Mouse (Mus musculus) myocyte (in vitro differentiated cells): Measurements from ENCODE around the gene Itgb6. TPM values are rescaled to one million over a fixed set of nuclear protein-coding genes. Genes with fewer than 3 reads are reported as not detected.

ENCODE experiments used
- H3K27me3 ChIP-seq: one replicate; pipeline ENCODE4 v1.6.1; 2011; ENCODE audit not compliant: control insufficient read depth, insufficient read depth, insufficient read length
- H3K36me3 ChIP-seq: one replicate; pipeline ENCODE4 v1.6.1; 2011; ENCODE audit not compliant: control insufficient read depth, insufficient read depth
- H3K4me2 ChIP-seq: one replicate; pipeline ENCODE4 v1.6.1; 2011; ENCODE audit warnings: low read depth, control low read depth
- H3K4me3 ChIP-seq: one replicate; pipeline ENCODE4 v1.5.1; 2011; ENCODE audit warnings: mild to moderate bottlenecking, control low read depth, moderate library complexity
- H3K79me2 ChIP-seq: one replicate; pipeline ENCODE4 v1.6.1; 2011; ENCODE audit not compliant: control insufficient read depth, insufficient read depth
- H3ac ChIP-seq: one replicate; pipeline ENCODE4 v1.6.1; 2011; ENCODE audit not compliant: control insufficient read depth, insufficient read length
- CEBPB ChIP-seq: IDR thresholded peaks from 2 replicates; pipeline ENCODE4 v1.6.1; 2011; ENCODE audit warnings: mild to moderate bottlenecking, moderate library complexity; ENCODE audit not compliant: poor library complexity, insufficient read depth, severe bottlenecking
- E2F4 ChIP-seq: IDR thresholded peaks from one replicate; pipeline ENCODE4 v1.6.1; 2011; ENCODE audit warnings: mild to moderate bottlenecking, control low read depth, moderate library complexity; ENCODE audit not compliant: insufficient read depth
- MAX ChIP-seq: IDR thresholded peaks from one replicate; pipeline ENCODE4 v1.6.1; 2011; ENCODE audit warnings: low read depth, mild to moderate bottlenecking, control low read depth
- MYOD1 ChIP-seq, 3 experiments: IDR thresholded peaks; one replicate each; pipeline ENCODE4 v1.6.1; 2011; ENCODE audit warnings: control low read depth in 2 of 3, low read depth in 2 of 3, mild to moderate bottlenecking in 2 of 3, moderate library complexity in 1 of 3; ENCODE audit not compliant: insufficient read length in 2 of 3, control insufficient read depth in 1 of 3
- MYOG ChIP-seq, 3 experiments: IDR thresholded peaks; one replicate each; pipeline ENCODE4 v1.6.1; 2011; ENCODE audit warnings: control low read depth in 2 of 3, low read depth in 2 of 3, mild to moderate bottlenecking in 2 of 3; ENCODE audit not compliant: insufficient read length in 2 of 3, control insufficient read depth in 1 of 3, insufficient read depth in 1 of 3
- POLR2A ChIP-seq: IDR thresholded peaks from one replicate; pipeline ENCODE4 v1.6.1; 2011; ENCODE audit warnings: low read depth, mild to moderate bottlenecking, control low read depth, moderate library complexity; ENCODE audit not compliant: insufficient read length
- POLR2AphosphoS2 ChIP-seq: IDR thresholded peaks from one replicate; pipeline ENCODE4 v1.6.1; 2011; ENCODE audit warnings: low read depth, control low read depth; ENCODE audit not compliant: insufficient read length
- REST ChIP-seq: IDR thresholded peaks from one replicate; pipeline ENCODE4 v1.6.1; 2011; ENCODE audit warnings: mild to moderate bottlenecking, control low read depth, moderate library complexity; ENCODE audit not compliant: insufficient read depth, insufficient read length
- SRF ChIP-seq: IDR thresholded peaks from one replicate; pipeline ENCODE4 v1.6.1; 2011; ENCODE audit warnings: low read depth; ENCODE audit not compliant: control insufficient read depth, insufficient read length
- TCF12 ChIP-seq: IDR thresholded peaks from one replicate; pipeline ENCODE4 v1.6.1; 2011; ENCODE audit warnings: mild to moderate bottlenecking, control low read depth; ENCODE audit not compliant: poor library complexity, insufficient read depth, severe bottlenecking
- TCF3 ChIP-seq: IDR thresholded peaks from one replicate; pipeline ENCODE4 v1.6.1; 2011; ENCODE audit warnings: low read depth, control low read depth; ENCODE audit not compliant: insufficient read length
- USF1 ChIP-seq: IDR thresholded peaks from one replicate; pipeline ENCODE4 v1.6.1; 2011; ENCODE audit warnings: low read depth, mild to moderate bottlenecking, control low read depth, moderate library complexity
- polyA plus RNA-seq: library from polyadenylated mRNA; unstranded; fragments of >200 nt; fragmentation: generic; extraction: Trizol; gene quantifications from one replicate; pipeline ENCODE4 v1.2.1, GENCODE M21; 2012; ENCODE audit warnings: missing spikeins

Gene Itgb6
- 3.9 TPM for polyA plus RNA-seq

- H3ac ChIP-seq = no peak within 1 kb of the TSS
- H3K4me2 ChIP-seq = peak within 1 kb of the TSS; percentile 73
- no peaks in the 10 kb centered on the region for H3K36me3 ChIP-seq
- TF ChIP-seq MYOG (IDR thresholded peaks at IDR 0.05; ENCODE audit: control insufficient read depth in 1 of 3, insufficient read depth in 1 of 3, insufficient read length in 2 of 3, low read depth in 2 of 3) (peak in 2 of 3 experiments; percentile 47 to 70), E2F4 (no peak), POLR2A (no peak), SRF (no peak), TCF12 (peak; percentile 22), MYOD1 (IDR thresholded peaks at IDR 0.05; ENCODE audit: control insufficient read depth in 1 of 3, insufficient read length in 2 of 3, low read depth in 2 of 3) (peak in 2 of 3 experiments; percentile 71 to 78)
- H3K4me3 ChIP-seq = peak within 1 kb of the TSS; percentile 17
- H3K27me3 ChIP-seq = no peaks in the 10 kb centered on the region
- no peaks in the 10 kb centered on the region for H3K79me2 ChIP-seq
Measured at GRCm38 (mm10) chr2:60722514-60722913, at the start of gene Itgb6. Gene Itgb6, minus strand, starts transcription at chr2:60722643.

- no peak overlapping the region for H3ac ChIP-seq
- H3K79me2 ChIP-seq = no peaks in the 10 kb centered on the region
- TF ChIP-seq POLR2AphosphoS2 (no peak), SRF (no peak), TCF3 (no peak), MAX (no peak), MYOD1 (IDR thresholded peaks at IDR 0.05; ENCODE audit: control insufficient read depth in 1 of 3, insufficient read length in 2 of 3, low read depth in 2 of 3) (no peak), TCF12 (no peak), REST (no peak), CEBPB (no peak)
- H3K36me3 ChIP-seq = peaks cover 75% of the 10 kb centered on the region
- no peak overlapping the region for H3K4me3 ChIP-seq
- H3K27me3 ChIP-seq = no peaks in the 10 kb centered on the region
- H3K4me2 ChIP-seq = no peak overlapping the region
Measured at GRCm38 (mm10) chr2:60766420-60766819, 44.0 kb upstream of the Itgb6 start.

GRCm38 (mm10) chr2:60756218-60756617, 33.8 kb upstream of the Itgb6 start:
- Histone ChIP-seq H3K79me2 (no peaks in the 10 kb centered on the region), H3K4me2 (no peak overlapping the region), H3ac (no peak overlapping the region), H3K4me3 (no peak overlapping the region), H3K36me3 (peaks cover 58% of the 10 kb centered on the region), H3K27me3 (no peaks in the 10 kb centered on the region)
- TF ChIP-seq SRF = no peak
- no peak for TF ChIP-seq TCF3
- TF ChIP-seq CEBPB = no peak
- no peak for TF ChIP-seq TCF12
- TF ChIP-seq MYOD1 (IDR thresholded peaks at IDR 0.05; ENCODE audit: control insufficient read depth in 1 of 3, insufficient read length in 2 of 3, low read depth in 2 of 3) = no peak
- no peak for TF ChIP-seq USF1
- no peak for TF ChIP-seq MYOG (IDR thresholded peaks at IDR 0.05; ENCODE audit: control insufficient read depth in 1 of 3, insufficient read depth in 1 of 3, insufficient read length in 2 of 3, low read depth in 2 of 3)
- no peak for TF ChIP-seq MAX
- TF ChIP-seq POLR2A = no peak
- TF ChIP-seq E2F4 = no peak
- no peak for TF ChIP-seq REST

- TF ChIP-seq POLR2A (no peak), USF1 (no peak), E2F4 (no peak), MAX (no peak), TCF3 (no peak), POLR2AphosphoS2 (no peak), MYOD1 (IDR thresholded peaks at IDR 0.05; ENCODE audit: control insufficient read depth in 1 of 3, insufficient read length in 2 of 3, low read depth in 2 of 3) (no peak), SRF (no peak), REST (no peak), CEBPB (no peak), MYOG (IDR thresholded peaks at IDR 0.05; ENCODE audit: control insufficient read depth in 1 of 3, insufficient read depth in 1 of 3, insufficient read length in 2 of 3, low read depth in 2 of 3) (no peak), TCF12 (no peak)
- Histone ChIP-seq H3K36me3 (peaks cover 54% of the 10 kb centered on the region), H3ac (no peak overlapping the region), H3K4me2 (no peak overlapping the region), H3K79me2 (no peaks in the 10 kb centered on the region), H3K4me3 (no peak overlapping the region), H3K27me3 (no peaks in the 10 kb centered on the region)
Measured at GRCm38 (mm10) chr2:60755101-60755500, 32.7 kb upstream of the Itgb6 start.

- TF ChIP-seq REST (no peak), POLR2A (no peak), POLR2AphosphoS2 (no peak), TCF12 (no peak), SRF (no peak), TCF3 (no peak), MYOD1 (IDR thresholded peaks at IDR 0.05; ENCODE audit: control insufficient read depth in 1 of 3, insufficient read length in 2 of 3, low read depth in 2 of 3) (no peak), E2F4 (no peak), CEBPB (no peak), MYOG (IDR thresholded peaks at IDR 0.05; ENCODE audit: control insufficient read depth in 1 of 3, insufficient read depth in 1 of 3, insufficient read length in 2 of 3, low read depth in 2 of 3) (no peak), MAX (no peak), USF1 (no peak)
- Histone ChIP-seq H3ac (no peak overlapping the region), H3K4me3 (no peak overlapping the region), H3K36me3 (peaks cover 33% of the 10 kb centered on the region), H3K4me2 (no peak overlapping the region), H3K27me3 (no peaks in the 10 kb centered on the region), H3K79me2 (no peaks in the 10 kb centered on the region)
Measured at GRCm38 (mm10) chr2:60751274-60751673, 28.8 kb upstream of the Itgb6 start.
